Mouse (Mus musculus): Measurements from ENCODE around the gene Olfr175-ps1.

The Olfr175-ps1 gene

GRCm38 (mm10) chr16:58826732-58827319 lies at the start of gene Olfr175-ps1:
Gene Olfr175-ps1, minus strand, starts transcription at chr16:58826782.
- no peak for DNase-seq

GRCm38 (mm10) chr16:58874668-58875067 lies 48.1 kb upstream of the Olfr175-ps1 start, which contains the start of gene Olfr177:
Gene Olfr177, minus strand, starts transcription at chr16:58874768.
- no peak for DNase-seq

GRCm38 (mm10) chr16:58861479-58861878 lies 34.9 kb upstream of the Olfr175-ps1 start:
- no peak for DNase-seq

GRCm38 (mm10) chr16:58860032-58860737 lies 33.6 kb upstream of the Olfr175-ps1 start:
- DNase-seq: no peak

GRCm38 (mm10) chr16:58800168-58800567 lies 26.4 kb downstream of the Olfr175-ps1 start, which contains the start of gene Olfr173:
Gene Olfr173, minus strand, starts transcription at chr16:58800268.
- DNase-seq: no peak

Measured in kidney, adult 18-20 months (tissue).